Mouse (Mus musculus) left cerebral cortex, adult 8-10 months (tissue): ENCODE measurements around the gene Nat8f1. TPM values are rescaled to one million over a fixed set of nuclear protein-coding genes. Genes with fewer than 3 reads are reported as not detected.
A peak's percentile ranks its signal among the peaks of the same experiment; 100 is the strongest.
"Not testable (repeated sequence)": the region's sequence is repeated elsewhere in the genome, so short reads cannot be mapped to it uniquely, and the experiment has no call there.

Source experiments
- DNase-seq, 2 experiments: peaks; one replicate each; pipeline ENCODE4 v3.0.0; 2022; ENCODE audit warnings: low spot score in 2 of 2
- total RNA-seq, 4 experiments: library from RNA; stranded (reverse); gene quantifications; 2 replicates each; pipeline ENCODE4 v1.2.4; 2022

Nat8f1 gene
- total RNA-seq = 10 to 100 TPM; 21.8 to 24.5 (median 22.0) TPM

DNA sequence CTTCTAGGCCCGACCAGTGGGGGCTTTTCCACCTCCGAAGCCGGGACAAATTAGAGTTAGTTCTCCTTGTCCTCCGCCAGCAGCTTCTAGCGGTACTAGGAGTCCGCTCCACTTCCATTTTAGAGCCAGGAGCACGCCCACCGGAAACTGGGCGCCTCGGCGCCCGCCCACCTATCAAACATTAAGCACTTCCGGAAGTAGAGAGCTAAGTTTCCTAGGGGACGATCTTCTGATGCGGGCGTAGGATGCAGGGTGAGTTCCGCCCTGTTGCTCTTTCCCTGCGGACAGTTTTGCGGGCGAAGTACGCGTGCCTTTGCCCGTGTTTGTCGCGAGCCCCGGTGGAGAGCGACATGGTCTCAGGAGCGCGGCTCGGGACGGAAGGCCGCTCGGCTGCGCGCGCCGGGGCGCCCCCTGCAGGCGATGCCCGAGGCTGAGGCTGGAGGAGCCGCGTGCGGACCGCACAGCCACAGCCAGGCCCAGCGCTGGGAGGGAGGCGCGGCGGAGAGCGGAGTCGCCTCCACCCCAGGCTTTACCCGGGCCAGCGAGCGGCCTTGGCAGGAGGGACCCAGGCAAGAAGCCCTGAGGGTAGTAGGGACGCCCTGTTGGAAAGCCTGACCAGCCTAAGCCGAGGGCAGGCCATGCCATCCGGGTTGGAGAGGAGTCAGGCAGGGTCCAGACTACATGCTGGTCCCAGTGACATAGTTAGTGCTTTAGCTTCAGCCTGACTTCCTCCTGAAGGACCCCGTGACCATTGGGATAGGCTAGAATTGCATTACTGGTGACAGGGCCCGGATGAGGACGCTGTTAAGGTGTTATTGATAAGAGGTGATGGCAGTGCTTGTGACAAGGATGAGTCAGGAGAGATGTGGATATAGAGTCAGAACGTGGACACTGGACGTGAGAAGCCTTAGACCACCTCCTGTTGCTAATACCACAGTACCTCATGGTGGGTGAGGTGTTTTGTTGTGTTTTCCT, at the start of gene Nat8f1:
TSS of gene Nat8f1 (minus strand) at position 149 of the 975 bp plus-strand sequence.
- peak; percentile 81 to 88 for DNase-seq

DNA sequence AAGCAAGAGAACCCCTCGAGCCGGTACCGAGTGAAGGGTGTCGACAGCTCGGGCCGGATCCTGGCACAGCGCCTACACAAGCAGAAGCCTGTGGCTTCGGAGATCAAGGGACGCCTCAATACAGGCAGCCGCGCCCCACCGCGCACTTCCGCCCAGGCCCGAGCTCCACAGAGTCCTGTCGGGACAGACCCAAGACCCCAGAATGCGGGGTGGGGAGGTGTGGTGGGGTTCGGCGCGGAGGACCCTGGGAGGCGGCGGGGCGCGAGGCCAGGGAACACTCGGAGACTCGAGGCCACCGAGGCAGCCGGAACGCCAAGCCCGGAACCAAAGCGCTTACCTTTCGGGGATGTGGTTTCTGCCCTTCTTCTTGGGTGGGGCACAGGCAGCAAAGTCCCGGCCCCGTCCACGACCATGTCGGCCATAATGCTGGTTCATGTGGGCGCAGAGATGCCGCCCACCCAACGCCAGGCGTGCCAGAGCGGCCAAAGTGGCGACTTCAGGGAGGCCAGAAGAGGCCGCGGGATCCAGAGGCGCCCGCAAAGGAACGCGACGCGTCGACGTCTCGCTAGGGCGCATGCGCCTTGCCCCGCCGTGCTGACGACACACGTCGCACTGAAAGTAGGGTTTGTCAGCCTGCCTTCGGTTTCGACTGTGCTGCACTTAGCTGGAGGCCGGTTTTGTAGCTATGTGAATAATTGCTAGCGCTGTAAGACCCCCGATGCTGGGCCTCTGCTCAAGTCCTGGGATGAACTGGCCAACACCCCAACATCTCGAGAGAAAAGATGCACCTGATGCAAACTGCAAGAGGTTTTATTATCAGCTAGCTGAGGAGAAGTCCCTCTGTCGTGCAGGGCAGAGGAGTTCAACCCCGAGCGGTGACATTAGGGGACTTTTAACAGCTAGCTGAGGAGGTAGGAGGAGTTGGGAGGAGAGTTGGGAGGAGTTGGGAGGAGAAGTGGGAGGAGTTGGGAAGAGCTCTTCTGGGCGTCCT, 45.9 kb upstream of the Nat8f1 start, which contains the start of gene Dusp11:
TSS of gene Dusp11 (minus strand) at position 567 of the 991 bp plus-strand sequence.
- DNase-seq = peak; percentile 83 to 86

DNA sequence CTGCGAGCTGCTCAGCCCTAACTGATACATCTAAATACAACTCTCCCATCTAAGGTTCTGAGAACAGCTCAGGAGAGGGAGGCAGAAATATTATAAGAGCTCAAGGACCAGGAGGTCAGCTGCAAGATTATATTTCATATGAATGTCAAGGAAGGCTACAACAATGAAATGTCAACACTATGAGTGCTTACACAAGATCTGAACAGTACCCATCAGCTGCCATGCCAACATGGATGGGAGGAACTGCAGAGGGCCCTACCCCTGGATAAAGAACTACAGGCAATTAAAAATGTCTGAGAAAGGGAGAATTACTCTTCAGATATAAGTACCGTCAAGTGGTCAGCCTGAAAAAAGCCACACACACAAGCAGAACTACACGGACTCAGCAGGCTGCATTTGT, 42.1 kb upstream of the Nat8f1 start:
- no peak for DNase-seq

DNA sequence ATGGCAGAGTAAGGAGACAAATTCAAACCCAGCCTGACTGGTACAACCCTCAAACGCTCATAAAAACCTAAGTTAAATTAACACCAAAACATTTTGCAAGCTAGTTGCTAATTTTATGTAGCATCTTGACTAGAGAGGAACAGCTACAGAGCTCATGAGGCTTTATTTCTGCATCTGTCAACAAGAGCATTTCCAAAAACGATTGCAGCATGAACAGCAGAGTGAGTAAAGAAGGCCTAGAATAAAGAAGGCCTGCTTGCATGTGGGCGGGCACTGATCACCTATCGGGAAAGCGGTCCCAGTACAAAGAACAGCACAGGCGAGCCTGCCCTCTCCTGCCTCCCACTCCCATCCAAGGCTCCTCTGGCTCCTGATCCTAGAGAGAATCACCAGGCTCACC, 33.1 kb upstream of the Nat8f1 start:
- DNase-seq = no peak

DNA sequence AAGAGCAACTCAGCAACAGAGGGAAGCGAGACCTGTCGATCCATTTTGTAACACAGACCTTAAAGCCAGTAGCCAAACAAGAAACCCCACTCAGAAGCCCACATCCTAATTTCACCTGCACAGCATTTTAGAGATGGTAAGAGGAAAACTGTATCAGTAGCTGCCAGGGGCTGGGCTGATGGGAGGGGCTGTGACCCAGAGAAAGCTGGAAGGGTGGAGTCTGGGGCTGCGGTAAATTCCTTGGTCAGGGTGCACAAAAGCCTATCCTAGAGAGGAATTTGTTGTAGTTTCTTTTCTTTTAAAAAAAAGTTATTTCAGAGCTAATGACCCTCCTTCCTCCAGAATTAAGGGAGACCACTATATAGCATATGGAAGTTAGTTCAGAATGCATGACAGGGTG, 27.0 kb upstream of the Nat8f1 start:
- DNase-seq = no peak

DNA sequence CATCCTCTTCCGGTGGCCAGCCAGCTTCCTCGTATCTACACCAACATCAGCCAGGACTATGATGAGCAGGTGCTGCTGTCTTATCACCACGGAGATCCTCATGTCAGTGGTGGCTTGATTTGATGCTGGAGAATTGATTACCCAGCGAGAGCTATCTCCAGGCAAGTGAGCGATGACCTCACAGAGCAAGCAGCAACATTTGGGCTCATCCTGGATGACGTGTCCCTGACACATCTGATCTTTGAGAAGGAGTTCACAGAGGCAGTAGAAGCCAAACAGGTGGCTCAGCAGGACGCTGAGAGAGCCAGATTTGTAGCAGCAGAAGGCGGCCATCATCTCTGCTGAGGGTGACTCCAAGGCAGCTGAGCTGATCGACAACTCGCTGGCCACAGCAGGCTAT, 23.2 kb upstream of the Nat8f1 start:
- DNase-seq = no peak

DNA sequence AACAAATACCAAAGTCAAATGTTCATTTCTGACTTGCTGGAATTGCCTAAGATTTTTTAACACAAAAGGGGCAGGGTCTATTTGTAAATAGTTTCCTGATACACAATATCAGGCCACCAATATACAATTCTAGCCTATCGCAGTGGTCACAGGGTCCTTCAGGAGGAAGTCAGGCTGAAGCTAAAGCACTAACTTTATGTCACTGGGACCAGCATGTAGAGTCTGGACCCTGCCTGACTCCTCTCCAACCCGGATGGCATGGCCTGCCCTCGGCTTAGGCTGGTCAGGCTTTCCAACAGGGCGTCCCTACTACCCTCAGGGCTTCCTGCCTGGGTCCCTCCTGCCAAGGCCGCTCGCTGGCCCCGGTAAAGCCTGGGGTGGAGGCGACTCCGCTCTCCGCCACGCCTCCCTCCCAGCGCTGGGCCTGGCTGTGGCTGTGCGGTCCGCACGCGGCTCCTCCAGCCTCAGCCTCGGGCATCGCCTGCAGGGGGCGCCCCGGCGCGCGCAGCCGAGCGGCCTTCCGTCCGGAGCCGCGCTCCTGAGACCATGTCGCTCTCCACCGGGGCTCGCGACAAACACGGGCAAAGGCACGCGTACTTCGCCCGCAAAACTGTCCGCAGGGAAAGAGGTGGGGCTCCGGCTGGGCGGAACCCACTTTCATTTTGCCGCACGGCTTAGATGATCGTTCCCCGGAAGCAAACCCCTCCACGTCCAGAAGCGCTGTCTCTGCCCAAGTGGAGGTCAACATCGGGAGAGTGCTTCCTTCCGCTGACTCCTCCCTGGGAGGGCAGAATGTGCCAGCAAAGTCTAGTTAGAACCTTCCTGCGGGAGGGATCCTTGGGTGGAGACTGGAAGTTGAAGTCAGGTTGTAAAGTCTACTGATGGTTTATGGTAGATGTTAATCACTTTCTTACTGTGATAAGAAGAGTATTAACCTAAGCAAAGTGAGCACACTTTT, 21.3 kb upstream of the Nat8f1 start:
- peak; percentile 69 to 74 for DNase-seq

DNA sequence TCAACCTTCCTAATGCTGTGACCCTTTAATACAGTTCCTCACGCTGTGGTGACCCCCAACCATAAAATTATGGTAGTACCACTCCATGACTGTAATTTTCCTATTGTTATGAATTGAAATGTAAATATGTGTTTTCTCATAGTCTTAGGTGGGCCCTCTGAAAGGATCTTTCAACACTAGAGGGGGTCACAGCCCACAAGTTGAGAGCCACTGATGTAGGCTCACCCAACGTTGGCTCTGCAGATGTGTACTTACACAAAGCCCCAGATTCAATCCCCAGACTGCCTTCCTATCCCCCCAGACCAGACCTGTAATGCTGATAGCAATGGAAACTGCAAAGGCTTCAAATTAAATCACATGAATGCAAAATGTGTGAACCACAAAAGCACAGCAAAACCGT, 20.2 kb upstream of the Nat8f1 start:
- no peak for DNase-seq

DNA sequence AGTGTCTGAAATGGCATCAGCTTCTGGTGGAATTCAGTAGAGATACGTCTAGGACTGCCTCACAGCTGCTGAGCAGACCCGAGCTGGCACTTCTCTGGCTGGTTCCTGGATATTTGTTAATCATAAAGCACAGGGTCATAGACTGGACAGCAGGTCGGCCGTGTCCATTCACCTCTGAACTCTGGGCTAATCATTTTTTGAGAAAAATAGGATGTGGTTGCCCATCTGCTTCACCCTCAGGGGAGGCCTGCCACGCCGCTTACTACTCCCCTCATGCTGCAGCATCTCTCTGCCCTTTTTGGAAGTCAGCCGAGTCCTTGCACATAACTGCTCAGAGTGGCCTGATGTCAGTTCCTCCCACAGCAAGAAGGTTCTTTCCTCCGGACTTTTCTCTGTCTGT, 18.6 kb upstream of the Nat8f1 start:
- no peak for DNase-seq

DNA sequence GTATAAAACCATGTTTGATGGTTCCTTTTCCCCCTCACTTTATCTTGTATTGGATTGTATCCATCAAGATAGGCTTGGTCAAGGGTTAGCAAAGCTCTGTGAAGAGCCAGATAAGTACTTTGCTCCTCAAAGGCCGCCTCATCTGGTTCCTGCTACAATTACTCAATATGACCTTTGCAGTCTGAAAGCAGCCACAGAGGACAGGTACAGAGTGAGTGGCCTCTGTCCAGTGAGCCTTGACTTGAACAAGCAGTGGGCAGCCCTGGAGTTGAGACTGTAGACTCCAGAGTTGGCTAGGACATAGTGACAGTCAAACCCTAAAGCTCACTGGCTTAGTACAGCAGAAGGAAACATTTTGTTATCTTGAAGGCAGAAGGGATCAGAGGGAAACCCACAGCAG, 13.8 kb upstream of the Nat8f1 start:
- DNase-seq = no peak

DNA sequence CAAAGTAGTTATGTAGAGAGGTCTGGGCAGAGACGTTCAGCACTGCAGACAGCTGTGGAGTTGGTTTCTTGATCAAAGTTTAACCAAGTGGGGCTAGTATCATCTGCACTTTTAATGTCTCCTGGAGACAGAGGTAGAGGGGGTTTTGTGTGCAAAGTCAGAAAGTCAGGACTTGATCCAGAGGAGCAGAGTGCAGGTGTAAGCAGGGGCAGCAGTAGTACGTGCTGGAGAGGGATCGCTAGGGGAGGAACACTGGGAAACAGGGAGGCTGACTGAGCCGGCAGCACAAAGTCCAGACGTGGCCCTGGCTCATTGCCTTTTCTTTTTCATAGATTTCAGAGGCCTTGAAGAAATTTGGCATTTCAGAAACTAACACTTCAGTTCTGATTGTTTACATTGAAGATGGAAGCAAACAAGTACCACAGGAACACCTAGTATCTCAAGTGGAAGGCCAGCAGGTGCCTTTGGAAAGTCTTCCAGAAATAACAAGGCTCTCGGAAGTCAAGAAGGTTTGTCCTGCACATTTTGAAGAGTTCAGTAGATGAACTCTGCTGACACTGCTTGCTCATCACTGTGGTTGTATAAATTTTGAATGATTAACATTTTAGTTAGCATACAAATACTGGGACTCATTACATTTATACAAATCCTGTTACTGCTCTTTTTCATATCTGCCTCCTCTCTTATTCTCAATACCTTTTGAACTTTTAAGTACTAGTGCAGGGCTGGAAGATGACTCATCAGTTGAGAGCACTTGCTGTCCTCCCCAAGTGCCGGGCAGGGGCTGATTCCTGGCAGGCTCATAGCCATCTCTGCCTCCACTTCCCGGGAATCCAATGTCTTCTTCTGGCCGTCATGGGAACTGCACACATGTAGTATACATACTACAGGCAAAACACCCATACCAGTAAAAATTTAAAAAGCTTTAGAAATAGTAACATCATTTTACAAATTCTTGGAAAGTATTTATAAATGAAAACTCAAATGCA, 12.3 kb upstream of the Nat8f1 start:
- DNase-seq = no peak

DNA sequence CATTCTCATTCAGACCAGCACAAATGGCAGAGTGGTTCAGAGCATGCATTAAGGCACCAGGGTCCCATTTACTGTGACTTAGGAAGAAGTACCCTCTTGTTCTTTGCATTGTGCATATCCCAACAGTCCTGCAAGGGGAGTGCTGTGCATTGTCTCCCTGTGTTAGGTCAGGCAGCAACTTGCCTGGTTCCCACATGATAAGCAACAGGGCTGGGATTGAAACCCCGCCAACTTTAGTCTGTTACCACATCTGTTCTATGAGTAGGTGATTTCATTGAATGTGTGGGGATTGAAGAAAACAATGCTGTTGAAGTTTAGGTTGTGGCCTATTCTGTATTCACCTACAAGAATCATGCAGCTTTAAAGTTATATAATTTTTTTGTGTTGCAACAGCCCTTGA, 11.2 kb upstream of the Nat8f1 start:
- DNase-seq = no peak

DNA sequence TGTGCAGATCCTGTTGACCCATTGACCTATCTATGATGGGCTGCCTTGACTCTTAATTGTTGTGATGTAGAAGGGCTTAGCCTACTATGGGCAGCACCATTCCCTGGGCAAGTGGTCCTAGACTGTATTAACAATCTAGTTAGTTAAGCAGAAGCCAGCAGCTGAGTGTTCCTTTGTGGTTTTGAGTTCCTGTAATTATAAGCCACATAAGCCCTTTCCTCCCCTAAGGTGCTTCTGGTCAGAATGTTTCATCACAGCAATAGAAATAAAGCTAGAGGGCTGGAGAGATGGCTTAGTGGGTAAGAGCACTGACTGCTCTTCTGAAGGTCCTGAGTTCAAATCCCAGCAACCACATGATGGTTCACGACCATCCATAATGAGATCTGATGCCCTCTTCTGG, 8.2 kb upstream of the Nat8f1 start:
- no peak for DNase-seq

DNA sequence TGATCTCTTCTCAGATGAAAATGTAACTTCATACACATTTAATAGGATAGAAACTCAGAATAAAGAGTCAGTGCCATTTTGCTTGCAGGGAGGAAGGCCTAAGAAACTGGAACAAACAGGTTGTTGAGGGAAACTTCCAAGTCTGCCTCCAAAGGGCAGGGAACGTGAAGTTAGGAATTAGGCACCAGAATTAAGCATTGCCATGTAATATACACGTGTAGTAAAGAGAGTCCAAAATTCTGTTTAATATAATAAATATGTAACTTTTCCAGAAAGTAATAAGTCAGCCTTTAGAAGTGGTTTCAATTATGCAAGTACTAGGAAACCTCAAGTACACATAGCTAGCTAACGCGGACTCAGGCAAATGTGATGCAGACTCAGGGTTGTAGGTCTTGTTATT, 3.9 kb upstream of the Nat8f1 start:
- no peak for DNase-seq

DNA sequence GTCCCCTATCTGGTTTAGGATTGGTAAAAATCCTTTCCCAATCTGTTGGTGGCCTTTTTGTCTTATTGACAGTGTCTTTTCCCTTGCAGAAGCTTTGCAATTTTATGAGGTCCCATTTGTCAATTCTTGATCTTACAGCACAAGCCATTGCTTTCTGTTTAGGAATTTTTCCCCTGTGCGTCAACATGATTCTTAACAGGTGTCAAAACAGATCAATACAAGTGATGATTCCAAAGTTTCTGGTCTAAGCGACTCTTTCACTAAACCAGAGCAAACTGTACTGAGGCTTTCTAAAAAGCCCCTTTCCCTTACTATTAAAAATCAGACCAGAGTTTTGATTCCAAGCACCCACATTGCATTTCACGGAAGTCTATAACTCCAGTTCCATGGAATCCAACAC, 2.9 kb upstream of the Nat8f1 start:
- not testable (repeated sequence) for DNase-seq

DNA sequence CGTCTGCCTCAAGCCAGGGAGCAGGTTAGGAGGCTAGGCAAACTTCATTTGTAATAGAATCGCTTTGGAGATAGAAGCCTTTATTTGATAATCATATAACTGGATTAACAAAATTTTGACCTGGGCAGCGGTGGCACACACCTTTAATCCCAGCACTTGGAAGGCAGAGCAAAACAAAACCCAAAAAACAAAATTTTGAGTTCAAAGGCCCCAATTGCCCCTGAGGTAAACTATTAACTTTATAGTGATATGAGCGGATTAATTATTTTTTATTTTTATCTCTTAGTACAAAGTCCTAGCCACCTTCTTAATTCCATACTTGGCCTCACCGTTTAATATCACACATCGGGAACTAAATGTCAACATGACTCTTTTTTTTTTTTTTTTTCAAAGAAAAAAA, 1.1 kb upstream of the Nat8f1 start:
- DNase-seq = no peak

DNA sequence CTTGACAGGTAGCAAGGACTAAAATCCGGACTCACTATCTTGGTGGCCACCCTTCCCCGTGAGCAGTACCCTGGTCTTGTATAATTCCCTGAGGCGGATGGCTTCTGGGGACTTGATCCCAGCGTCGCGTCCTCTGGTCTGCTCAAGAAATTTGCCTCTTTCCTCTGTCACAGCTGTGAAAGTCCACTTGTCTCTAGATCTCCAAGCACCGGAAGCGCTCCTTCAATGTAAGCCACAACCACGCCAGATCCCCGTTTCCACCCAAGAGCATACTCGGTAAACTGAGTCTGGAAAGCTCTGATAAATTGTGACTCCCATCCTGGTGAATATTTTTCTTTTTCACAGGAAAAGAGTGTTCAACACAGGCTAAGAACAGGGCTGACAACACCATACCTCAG, 347 bp downstream of the Nat8f1 start:
- no peak for DNase-seq

DNA sequence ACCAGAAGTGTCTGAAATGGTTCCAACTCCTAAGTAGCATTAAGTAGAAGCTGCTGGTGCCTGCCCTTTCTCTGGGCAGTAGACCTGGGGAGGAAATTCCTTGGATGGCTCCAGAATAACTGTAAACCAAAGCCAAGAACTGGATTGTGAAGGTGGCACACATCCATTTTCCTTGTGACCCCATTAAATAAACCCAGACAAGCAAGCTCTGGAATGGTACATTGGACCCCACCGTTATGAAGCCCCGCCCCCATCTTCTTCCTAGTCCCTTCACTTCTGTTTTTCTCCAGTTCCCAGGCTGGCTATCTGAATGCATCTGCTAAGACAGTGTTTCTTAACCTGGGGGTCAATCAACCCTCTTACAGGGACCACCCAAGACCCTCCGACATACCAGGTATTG, 3.9 kb downstream of the Nat8f1 start, which contains the start of gene Tprkb:
TSS of gene Tprkb (plus strand) at position 279 of the 400 bp plus-strand sequence.
- no peak for DNase-seq

DNA sequence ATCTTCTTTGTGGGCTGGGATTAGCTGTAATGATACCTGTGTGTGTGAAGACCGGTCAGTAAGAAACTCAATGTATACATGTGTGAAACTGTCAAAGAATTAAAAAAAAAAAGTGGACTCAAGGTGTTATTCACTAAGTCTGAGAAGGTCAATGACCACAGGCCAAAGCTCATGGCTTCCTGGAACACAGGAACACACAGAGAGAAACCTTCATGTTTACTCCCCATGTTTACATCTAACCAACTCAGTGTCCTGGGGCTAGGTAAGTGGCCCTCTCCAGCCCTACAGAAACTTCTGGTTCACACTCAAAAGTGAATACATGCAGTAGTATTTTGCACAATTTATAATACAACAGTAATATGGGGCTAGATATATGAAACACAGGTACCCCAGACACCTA, 5.8 kb downstream of the Nat8f1 start:
- DNase-seq = no peak
